16 mouse cellular contexts compared by ENCODE assay signal in genomic region chr13:97473971-97474365, GRCm38 (mm10).
"Had no signal": no experiment of that assay in that cellular context is flagged by ENCODE, and none has a peak within 500 bp of the region (broad histone marks: within the 10 kb centered on the region; RNA-seq: fewer than 3 reads in every experiment).

No protein-coding gene starts in this region.

- H3K27ac ChIP-seq: lung, embryonic 15.5 days; macrophage; midbrain, embryonic 12.5 days; midbrain, embryonic 15.5 days; neural tube, embryonic 12.5 days; stomach, embryonic 15.5 days; stomach, postnatal 0 days had no signal

- ATAC-seq: lung, postnatal 0 days; midbrain, embryonic 15.5 days had no signal

- H3K4me1 ChIP-seq: stomach, embryonic 15.5 days had no signal

- H3K9me3 ChIP-seq: lung, embryonic 15.5 days; midbrain, embryonic 12.5 days; midbrain, embryonic 15.5 days; neural tube, embryonic 12.5 days; stomach, embryonic 15.5 days had no signal

- H3K27me3 ChIP-seq: lung, embryonic 15.5 days; midbrain, embryonic 12.5 days; midbrain, embryonic 15.5 days; neural tube, embryonic 12.5 days; stomach, embryonic 15.5 days had no signal

- H3K36me3 ChIP-seq: lung, embryonic 15.5 days; midbrain, embryonic 12.5 days; midbrain, embryonic 15.5 days; neural tube, embryonic 12.5 days; stomach, embryonic 15.5 days had no signal

- H3K9ac ChIP-seq: lung, embryonic 15.5 days; midbrain, embryonic 12.5 days; midbrain, embryonic 15.5 days; neural tube, embryonic 12.5 days; stomach, embryonic 15.5 days had no signal

- DNase-seq: lung, adult 2 months; lung, postnatal 14 days; lung, postnatal 36 days; right cerebral cortex, postnatal 14 days; thymus, adult 2 months; thymus, postnatal 25 days; thymus, postnatal 4 days had no signal

- H3K4me3 ChIP-seq: lung, embryonic 15.5 days; megakaryocyte, embryonic 14.5 days; midbrain, embryonic 12.5 days; midbrain, embryonic 15.5 days; neural tube, embryonic 12.5 days; stomach, embryonic 15.5 days had no signal

- H3K4me2 ChIP-seq: lung, embryonic 15.5 days; midbrain, embryonic 12.5 days; midbrain, embryonic 15.5 days; neural tube, embryonic 12.5 days; stomach, embryonic 15.5 days had no signal
